Mouse (Mus musculus) gastrocnemius, adult 18-20 months (tissue): ENCODE measurements at regions not wholly inside any gene's neighbourhood (a gene's known extent, or its start where the extent isn't known, plus 50 kb on each side); places are given as distances from the start of the nearest gene placed in this dataset.

Experiments
- DNase-seq: peaks from one replicate; pipeline ENCODE4 v3.0.0; 2021; ENCODE audit warnings: low spot score

- no peak for DNase-seq
Measured at GRCm38 (mm10) chr12:73830122-73830521, 71.1 kb upstream of the Hif1a start.

GRCm38 (mm10) chr12:73830551-73831203, 70.5 kb upstream of the Hif1a start:
- DNase-seq = no peak

GRCm38 (mm10) chr12:73831204-73831595, 70.0 kb upstream of the Hif1a start:
- DNase-seq = no peak

GRCm38 (mm10) chr12:73831637-73832385, 69.4 kb upstream of the Hif1a start:
- DNase-seq = no peak

- DNase-seq = no peak
Measured at GRCm38 (mm10) chr12:73832789-73833188, 68.4 kb upstream of the Hif1a start.

GRCm38 (mm10) chr12:73836132-73836531, 65.0 kb upstream of the Hif1a start:
- no peak for DNase-seq

GRCm38 (mm10) chr12:73837036-73837435, 64.1 kb upstream of the Hif1a start:
- DNase-seq = peak; percentile 17

- peak; percentile 56 for DNase-seq
Measured at GRCm38 (mm10) chr12:73837921-73838320, 63.3 kb upstream of the Hif1a start.

- no peak for DNase-seq
Measured at GRCm38 (mm10) chr12:73838330-73838729, 62.8 kb upstream of the Hif1a start.

- DNase-seq = no peak
Measured at GRCm38 (mm10) chr12:73842000-73842675, 59.0 kb upstream of the Hif1a start.

GRCm38 (mm10) chr12:73844782-73845181, 56.4 kb upstream of the Hif1a start:
- no peak for DNase-seq

GRCm38 (mm10) chr12:73846672-73847071, 54.5 kb upstream of the Hif1a start:
- DNase-seq = peak; percentile 29

- no peak for DNase-seq
Measured at GRCm38 (mm10) chr12:73847336-73847735, 53.8 kb upstream of the Hif1a start.

GRCm38 (mm10) chr12:73850831-73851230, 50.3 kb upstream of the Hif1a start:
- DNase-seq = no peak
